Mouse (Mus musculus): ENCODE results near the gene Hsd17b14.

The Hsd17b14 gene

DNA sequence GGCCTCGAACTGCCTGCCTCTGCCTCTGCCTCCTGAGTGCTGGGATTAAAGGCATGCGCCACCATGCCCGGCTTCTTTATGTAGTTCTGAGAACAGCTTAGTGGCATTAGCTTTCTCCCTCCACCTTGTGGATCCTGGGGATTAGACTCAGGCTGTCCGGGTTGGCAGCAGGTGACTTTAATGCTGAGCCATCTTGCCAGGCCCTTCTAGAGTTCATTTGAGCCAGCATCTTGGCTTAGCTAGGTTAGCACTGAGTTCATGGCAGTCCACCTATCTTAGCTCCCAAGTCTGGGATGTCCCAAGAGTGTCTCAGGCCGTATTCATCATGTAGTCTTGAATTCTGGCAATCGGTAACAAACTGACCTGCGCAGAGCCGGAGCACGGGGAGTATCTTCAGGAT is 10.8 kb downstream of the Hsd17b14 start:
- no peak for DNase-seq (ENCODE audit: low spot score in 2 of 2)

DNA sequence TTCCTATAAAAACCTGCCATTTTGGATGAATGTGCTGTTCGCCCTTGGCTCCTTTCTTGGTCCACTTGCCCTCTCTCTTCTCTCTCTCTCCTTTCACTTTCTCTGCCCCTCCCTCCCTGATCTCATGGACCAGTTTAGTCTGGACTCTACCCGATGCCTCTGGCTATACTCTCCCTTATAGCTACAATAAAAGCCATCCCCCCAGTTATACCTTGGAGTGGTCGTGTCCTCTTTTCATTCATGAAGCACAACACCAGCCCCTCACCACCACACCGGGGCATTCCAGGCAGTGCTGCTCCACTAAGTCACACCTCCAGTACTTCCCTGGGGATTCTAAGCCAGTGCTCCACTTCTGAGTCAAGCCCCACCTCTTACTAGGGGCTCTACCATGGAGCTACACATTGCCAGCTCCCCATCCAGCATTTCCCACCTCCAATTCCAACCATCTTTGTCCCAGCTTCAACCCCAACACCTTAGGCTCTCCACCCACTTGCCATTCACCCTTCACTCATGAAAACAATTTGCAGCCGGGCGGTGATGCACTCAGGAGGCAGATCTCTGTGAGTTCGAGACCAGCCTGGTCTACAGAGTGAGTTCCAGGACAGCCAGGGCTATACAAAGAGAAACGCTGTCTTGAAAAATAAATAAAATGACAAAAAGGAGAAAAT is 12.6 kb downstream of the Hsd17b14 start:
- no peak for DNase-seq (ENCODE audit: low spot score in 2 of 2)

DNA sequence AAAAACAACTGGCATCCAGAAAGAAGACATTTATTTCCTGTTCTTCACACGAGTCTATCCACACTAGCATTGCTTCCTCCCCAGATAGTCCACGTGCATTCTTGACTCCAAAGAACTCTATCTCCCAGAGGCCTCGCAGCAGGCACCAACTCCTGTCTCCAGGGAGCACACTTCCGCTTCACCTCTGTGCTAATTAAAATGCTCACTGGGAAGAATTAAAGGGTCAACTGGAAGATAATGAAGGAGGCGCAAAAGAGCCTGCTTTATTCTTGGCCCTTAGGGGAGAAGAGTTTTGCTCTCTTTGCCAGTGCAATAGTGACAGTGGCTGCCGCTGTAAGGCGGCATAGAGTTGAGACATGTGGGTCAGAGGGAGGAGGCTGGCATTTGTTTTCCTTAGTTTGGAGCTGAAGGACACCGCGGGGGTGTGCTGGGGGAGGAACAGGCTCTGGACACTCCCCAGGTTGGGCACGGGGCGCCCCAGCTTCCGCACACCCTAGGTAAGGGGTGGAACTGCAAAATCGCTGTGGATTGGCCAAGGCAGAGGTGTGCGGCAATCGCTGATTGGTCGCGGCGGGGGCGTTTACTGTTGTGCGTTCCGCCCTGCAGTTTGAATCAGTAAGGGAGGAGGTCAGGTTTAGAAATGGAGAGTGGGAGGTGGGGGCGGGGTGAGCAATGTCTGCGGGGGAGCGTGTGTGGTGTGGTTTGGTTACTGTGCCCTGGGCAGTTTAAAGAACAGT is 13.3 kb downstream of the Hsd17b14 start:
- DNase-seq (ENCODE audit: low spot score in 2 of 2): peak; percentile 88 to 89

DNA sequence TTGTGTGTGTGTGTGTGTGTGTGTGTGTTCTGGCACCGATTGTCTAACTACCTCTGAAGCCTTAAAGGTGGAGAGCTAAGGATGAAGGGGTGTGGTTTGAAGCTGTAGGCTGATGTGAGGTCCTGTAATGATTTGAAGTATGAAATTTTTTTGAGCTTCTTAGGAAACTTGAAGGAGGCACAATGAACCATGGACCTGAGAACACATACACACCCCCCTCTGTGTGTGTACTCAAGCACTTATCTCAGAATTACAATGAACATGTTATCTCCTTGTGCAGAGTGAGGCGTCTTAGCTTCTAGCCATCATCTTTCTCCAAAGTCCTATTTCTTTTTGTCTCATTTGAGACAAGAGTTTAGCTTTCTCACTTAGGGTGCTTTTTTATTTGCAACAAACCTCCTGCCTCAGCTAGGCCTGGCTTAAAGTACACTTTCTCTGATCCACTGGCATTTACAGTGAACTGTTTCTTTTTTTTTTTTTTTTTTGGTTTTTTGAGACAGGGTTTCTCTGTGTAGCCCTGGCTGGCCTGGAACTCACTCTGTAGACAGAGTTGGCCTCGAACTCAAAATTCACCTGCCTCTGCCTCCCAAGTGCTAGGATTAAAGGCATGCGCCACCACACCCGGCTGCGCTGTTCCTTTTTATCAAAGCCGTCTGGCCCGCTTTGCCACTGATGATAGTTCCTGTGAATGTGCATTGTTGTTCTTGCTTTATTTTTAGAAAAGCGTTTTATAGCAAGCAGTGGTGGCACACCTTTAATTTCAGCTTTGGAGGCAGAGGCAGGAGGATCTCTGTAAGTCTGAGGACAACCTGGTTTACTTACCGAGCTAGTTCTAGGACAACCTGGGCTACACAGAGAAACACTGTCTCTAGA is 14.1 kb downstream of the Hsd17b14 start:
- no peak for DNase-seq (ENCODE audit: low spot score in 2 of 2)

DNA sequence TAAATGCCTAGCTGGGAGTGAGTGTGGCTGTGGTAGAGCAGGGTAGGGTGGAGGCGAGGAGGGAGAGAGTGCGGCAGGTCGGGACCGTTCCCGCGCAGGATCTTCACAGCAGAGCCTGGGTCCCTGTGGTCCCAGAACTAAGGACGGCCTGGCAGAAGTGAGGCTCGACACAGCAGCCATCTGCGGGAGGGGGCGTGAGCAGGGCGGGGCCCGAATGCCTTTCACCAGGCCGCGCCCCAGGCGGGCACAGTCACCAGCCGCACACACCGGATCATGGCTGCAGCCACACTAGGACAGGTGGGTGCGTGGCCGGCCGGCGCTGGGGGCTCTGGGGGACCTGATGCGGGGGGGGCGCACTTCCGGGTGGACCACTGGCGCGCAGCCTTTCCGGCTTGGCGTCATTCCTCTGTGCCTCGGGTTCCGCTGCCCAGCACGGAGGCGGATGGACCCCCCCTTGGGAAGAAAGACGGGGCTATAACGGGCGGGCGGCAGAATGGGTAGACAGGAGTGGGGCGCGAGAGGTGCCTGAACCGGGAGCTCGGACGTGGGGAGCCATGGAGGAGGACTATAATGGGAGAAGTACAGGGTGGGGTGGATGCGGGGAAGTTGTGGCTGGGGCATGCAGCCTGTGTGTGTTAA is 15.5 kb downstream of the Hsd17b14 start, which contains the start of gene Bcat2:
Gene Bcat2 (plus strand): TSS at position 51 of the 639 bp plus-strand sequence.
- DNase-seq (ENCODE audit: low spot score in 2 of 2): peak; percentile 73

DNA sequence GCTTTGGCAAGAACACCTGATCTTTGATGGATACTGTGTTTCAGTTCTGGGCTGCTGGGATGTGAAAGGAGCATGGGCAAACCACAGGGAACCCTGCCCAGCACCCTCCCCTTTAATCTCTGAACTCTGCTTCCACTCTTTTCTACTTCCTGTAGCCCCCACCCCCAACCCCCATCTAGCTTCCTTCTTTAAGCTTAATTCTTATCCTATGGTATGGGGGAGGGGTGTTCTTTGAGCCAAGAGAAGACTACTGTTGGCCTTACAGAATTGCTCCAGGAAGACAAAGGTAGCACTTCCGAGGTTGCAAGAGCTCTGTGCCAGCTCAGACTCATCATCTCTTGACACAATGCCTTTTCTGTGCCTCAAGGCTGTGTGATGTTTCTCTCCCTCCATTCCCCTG is 17.3 kb downstream of the Hsd17b14 start:
- DNase-seq (ENCODE audit: low spot score in 2 of 2): peak in 1 of 2 experiments; percentile 41

DNA sequence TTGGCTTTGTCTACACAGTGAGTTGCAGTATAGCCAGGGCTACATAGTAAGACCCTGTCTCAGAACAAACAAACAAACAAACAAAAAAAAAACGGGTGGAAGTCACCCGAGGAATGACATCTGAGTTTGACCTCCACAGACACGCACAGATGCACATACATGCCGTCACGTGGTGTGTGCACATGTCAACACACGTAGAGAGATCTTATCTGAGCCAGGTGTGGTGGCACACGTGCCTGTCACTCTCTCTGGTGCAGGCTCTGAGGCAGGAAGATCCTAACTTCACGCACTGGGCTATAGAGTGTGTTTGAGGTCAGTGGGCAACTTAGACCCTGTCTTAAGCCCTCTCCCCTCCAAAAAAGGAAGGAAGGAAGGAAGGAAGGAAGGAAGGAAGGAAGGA is 19.3 kb downstream of the Hsd17b14 start:
- peak; percentile 64 to 71 for DNase-seq (ENCODE audit: low spot score in 2 of 2)

DNA sequence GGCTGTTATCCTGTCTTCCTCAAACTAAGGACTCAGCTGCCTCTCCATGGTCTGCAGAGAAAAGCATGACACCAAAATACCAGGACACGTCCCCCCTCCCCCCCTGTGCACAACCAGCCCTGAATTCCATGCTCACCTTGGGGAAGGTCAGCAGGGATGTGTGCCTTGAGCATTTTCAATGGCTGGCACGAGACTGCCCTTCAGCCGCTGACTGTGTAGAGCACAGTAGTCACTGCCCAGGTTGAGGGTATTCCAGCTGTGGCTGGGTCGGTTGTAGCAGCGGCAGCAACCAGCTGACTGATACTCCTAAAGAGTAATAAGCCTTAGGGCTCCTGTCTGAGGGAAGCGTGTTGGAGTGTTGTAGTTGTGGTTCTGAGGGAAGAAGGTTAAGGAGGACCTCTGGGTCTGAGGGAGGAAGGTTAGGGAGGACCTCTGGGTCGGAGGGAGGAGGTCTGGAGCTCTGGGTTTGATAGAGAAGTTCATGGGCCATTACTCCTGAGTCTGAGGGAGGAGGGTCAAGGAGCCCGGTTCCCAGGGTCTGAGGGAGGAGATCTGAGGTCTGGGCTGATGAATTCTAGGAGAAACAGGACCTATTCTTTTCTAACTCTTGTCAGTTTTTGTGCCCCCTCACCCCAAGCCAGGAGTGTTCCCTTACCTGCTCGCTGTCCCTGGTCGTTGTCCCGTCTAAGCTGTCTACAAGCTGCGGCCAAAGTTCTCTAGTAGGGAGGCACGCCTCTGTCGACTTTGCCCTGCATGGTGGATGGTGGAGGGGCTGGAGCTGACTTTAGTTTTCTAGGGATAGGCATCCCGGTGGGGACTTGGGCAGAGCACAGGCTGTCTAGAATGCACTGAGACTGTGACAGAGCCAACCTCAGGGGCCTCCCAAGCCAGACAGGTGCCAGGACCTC is 20.0 kb downstream of the Hsd17b14 start:
- DNase-seq (ENCODE audit: low spot score in 2 of 2): no peak

DNA sequence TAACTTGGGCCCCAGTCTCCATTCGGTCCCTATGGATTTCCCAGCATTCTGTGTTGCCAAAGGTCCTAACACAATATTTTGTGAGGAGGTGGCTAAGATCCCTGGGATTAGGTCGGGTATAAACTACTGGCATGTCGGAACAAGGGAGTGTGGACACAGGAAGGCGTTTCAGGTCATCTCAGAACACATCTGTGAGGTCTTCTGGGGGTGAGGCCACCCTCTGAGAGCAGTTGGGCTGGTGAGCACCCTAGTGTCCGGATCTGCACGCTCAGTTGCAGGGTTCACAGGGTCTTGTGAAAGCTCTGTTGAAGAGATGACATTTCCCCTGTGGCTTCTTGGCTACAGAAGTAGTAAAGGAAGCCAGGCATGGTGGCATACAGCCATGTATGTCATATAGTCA is 31.2 kb downstream of the Hsd17b14 start:
- no peak for DNase-seq (ENCODE audit: low spot score in 2 of 2)

DNA sequence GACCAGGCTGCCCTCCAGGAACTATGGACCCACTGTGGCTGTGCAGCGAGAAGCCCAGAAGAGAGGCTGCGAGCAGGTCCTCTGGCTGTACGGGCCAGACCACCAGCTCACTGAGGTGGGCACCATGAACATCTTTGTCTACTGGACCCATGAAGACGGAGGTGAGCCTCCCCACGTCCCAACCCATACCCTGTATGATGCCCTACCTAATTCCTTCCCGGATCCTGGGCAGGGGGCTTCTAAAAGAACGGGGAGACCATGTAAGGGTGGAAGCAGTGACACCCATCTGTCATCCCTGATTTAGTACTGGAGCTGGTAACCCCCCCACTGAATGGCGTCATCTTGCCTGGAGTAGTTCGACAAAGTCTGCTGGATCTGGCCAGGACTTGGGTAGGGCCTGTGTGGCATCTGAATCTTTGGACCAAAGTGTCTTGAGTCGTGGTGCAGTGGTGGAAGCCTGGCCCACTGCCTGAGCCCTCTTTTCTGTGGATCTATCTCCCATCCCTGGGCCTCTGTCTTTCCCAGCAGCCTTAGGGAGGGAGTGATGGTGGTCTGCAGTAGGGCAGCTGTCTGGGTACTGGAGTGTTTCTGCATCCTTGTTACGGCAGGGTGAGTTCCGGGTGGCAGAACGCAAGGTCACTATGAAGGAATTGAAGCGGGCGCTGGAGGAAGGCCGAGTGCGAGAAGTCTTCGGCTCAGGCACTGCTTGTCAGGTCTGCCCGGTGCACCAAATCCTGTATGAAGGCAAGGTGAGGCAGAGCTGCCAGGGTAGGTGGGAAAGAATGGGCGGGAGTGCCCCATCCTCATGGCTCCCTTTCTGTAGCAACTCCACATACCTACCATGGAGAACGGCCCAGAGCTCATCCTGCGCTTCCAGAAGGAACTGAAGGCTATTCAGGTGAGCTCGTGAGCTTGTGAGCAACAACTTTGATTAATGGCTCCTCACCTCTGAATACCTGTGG is 33.2 kb downstream of the Hsd17b14 start:
- DNase-seq (ENCODE audit: low spot score in 2 of 2): no peak

DNA sequence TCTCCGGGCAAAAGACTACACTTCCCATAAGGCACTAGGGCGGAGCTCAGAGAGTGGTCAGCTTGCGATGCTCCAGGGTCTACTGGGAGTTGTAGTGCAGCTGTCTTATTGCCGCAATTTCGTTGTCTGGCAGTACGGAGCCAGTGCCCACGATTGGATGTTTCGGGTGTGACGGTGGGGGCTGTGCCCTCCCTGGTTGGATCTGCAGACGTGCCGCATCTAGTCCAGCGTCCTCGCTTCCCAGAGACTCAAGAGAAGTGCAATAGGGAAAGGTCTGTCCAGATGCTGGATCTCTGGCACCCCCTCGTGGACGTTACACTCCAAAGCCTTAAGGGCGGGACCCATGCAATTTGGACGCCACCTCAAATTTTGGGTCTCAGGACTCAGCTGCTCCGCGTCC is 34.5 kb downstream of the Hsd17b14 start:
- peak; percentile 61 to 79 for DNase-seq (ENCODE audit: low spot score in 2 of 2)

DNA sequence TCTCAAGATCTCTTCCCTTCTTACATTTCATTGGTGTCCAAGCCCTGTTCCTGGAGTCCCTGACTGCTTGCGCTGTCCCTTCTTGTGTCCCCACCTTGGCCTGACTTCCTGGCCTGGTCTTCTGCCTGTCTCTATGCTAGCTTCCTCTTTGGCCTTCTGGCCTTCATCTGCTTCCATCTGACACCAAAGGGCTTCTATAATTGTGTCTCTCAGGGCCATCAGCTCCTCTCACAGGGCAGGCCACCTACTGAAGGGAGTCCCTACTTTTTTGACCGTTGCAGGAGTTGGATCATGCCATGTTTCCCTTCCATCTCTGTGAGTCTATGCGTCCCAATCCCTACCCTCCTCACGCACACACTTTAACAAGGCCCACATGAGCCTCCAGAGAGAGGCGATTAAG is 35.2 kb downstream of the Hsd17b14 start:
- no peak for DNase-seq (ENCODE audit: low spot score in 2 of 2)

DNA sequence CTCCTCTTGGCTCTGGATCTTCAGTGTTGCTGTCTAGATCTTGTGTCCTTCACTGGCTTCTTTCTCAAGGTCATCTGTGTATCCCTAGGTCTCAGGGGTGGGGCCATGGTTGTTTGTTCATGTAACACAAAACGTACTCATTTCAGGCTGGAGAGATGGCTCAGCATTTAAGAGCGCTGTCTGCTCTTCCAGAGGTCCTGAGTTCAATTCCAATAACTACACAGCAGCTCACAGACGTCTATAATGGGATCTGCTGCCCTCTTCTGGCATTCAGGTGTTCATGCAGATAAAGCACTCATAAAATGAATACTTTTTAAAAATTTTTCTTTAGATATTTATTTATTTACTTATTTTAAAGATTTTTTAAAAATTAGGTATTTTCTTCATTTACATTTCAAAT is 36.2 kb downstream of the Hsd17b14 start:
- peak in 1 of 2 experiments; percentile 3 for DNase-seq (ENCODE audit: low spot score in 2 of 2)

DNA sequence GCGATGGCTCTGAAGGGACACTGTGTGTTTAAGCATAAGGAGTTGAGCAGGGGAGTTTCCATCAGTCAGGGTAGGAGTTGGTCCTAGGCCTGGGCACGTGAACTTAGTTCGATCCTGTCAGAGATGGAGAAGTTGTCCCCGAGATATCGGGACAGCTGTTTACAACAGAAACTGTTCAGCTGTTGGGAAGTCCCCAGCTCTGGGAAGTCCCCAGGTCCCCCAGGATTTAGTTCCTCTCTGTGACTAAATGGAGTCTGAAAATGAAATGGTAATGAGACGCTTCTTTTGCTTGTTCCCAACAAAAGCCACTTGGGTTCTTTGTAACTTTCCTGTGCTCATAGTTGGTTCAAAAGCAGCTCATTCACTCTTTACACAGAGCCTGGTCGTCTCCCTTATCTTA is 37.2 kb downstream of the Hsd17b14 start:
- peak in 1 of 2 experiments; percentile 4 for DNase-seq (ENCODE audit: low spot score in 2 of 2)

DNA sequence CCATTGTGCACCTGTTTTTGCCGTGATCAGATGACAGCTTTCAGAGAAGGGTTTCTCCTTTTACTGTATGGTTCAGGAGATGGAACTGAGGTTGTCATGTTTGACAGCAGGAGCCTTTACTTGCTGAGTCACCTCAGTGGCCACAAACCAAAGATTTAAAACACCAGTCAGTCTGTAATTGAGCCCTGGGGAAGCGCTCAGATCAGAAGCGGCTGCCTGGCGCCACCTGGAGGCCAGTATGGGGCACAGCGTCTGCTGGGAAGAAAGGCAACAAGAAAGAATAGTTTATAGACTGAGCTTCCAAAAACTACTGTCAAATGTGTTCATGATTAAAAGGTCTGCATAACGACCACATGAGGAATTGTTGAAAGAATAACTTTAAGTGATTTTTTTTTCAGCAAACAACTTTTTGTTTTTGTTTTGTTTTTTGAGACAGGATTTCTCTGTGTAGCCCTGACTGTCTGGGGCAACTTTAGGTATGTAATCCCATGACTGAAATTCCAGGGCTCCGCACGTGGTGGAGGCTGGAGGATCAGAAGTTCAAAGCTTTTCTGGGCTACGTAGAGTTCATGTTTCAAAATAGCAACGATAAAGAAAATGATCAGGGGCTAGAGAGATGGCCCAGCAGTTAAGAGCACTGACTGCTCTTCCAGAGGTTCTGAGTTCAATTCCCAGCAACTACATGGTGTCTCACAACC is 38.6 kb downstream of the Hsd17b14 start:
- peak; percentile 38 to 74 for DNase-seq (ENCODE audit: low spot score in 2 of 2)

DNA sequence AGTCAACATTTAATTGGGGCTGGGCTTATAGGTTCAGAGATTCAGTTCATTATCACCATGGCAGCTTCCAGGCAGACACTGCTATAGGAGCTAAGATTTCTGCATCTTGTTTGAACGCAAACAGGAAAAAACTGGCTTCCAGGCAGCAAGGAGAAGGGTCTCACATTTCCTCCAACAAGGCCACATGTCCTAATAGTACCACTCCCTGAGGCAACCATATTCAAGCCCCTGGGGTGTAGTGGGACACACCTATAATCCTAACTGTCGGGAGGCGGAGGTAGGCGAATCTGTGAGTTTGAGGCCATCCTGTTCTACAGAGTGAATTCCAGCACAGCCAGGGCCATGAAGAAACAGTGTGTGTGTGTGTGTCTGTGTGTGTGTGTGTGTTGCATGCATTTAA is 40.5 kb downstream of the Hsd17b14 start:
- DNase-seq (ENCODE audit: low spot score in 2 of 2): peak in 1 of 2 experiments; percentile 2

DNA sequence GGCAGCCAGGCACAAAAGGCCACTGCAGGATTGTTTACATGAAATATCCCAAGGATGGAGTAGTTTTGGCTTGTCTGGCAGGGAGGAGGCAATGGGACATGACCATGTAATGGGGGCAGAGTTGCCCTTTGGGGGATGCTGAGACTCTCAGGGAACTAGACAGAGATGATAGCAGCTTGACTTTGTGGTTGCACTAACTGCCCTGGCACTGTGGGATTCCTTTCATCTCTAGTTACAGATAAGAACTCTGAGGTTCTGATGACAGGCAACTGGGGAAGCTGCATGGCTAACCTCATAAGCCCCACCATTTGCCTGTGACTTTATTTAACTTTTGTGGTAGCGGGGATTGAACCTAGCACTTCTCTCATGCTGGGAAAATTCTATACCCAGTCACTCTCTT is 41.4 kb downstream of the Hsd17b14 start:
- DNase-seq (ENCODE audit: low spot score in 2 of 2): no peak

DNA sequence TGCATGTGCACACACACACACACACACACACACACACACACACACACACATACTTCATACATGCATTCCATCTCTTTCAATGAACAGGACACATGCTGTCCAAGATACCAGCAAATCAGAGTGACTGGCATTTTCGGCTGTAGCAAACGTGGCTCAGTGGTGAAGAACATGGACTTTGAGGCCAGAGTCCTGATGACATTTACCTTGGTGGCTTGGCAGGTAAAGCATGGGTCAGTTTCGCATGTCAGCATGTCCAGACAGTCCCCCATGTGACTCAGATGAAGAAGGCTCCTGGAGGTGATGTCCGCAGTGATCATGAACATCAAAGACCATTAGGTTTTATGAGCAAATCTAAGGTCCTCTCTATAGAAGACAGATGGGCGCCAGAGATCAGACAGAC is 42.3 kb downstream of the Hsd17b14 start:
- DNase-seq (ENCODE audit: low spot score in 2 of 2): no peak

DNA sequence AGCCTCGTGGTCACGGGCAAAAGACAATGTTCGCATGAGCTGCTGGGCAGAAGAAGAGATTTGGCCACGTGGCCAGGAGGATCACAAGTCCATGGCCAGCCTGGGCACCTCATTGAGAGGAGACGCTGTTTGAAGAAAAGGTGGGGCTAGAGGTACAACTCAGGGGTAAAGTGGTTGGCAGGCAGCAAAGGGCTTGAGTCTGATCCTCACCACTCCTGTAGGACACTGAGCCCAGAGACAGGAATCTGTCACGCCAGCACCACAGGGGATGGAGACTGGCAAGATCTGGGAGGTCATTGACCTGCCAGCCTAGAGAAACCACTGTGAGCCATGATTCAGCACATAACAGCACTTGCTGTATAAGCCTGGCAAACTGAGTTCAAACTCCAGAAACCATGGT is 42.8 kb downstream of the Hsd17b14 start:
- DNase-seq (ENCODE audit: low spot score in 2 of 2): no peak

Data from thymus, postnatal 10 days (tissue).